Mouse (Mus musculus): ENCODE data around the gene Tmem69. TPM values are rescaled to one million over a fixed set of nuclear protein-coding genes. Genes with fewer than 3 reads are reported as not detected.

The Tmem69 gene
- total RNA-seq (2021): 10 to 100 TPM; 16.7 to 17.5 TPM
- long read RNA-seq, experiment 1: 0 reads
- long read RNA-seq, experiment 2, partial matches to known transcripts: 0 of 1 reads
- long read RNA-seq, experiment 2, other reads (novel, unspliced or antisense): 1 of 1 reads

DNA sequence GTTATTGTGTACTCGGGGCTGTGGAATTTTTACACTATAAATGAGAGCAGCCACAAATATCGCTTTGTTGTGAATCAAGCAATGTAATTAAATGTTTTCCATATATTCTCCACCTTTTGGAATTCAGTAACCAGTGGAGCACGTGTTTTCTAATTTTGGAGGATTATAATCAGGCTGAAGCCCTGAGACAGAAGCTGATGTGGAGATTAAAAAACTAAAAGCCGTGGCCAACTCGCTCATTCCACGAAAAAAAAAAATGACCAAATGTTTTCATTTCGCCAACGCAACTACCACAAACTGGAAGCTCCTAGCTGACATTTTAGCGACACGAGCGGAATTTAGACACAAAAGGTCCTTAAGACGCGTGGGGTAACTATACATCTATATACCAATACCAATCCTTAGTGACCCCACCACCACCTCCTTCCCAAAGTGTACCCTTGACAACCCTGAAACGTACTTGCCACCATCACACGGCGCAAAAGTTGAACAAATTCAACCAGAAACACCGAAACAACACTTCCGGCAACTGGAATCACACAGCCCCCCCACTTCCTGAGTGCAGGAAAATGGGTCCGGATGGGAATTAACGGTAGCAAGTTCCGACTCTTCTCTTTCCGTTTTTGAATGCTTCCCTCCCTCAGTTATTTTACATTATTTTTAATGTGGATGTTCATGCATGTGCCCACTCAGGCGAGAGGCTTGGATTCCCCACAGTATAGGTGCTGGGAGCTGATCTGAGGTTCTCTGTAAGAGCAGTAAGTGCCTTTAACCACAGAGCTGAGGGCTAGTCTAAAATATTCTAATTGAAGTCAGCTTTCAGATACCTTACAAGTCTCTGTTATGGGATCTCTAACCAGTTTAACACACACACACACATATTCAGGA lies at the start of gene Tmem69:
Gene Tmem69, minus strand, starts transcription at position 524 of the 888 bp plus-strand sequence.
- intact Hi-C loops (cut with DNase I; ENCODE audit: low total_unique reads): no loop called here
- DNase-seq: peak; percentile 72

DNA sequence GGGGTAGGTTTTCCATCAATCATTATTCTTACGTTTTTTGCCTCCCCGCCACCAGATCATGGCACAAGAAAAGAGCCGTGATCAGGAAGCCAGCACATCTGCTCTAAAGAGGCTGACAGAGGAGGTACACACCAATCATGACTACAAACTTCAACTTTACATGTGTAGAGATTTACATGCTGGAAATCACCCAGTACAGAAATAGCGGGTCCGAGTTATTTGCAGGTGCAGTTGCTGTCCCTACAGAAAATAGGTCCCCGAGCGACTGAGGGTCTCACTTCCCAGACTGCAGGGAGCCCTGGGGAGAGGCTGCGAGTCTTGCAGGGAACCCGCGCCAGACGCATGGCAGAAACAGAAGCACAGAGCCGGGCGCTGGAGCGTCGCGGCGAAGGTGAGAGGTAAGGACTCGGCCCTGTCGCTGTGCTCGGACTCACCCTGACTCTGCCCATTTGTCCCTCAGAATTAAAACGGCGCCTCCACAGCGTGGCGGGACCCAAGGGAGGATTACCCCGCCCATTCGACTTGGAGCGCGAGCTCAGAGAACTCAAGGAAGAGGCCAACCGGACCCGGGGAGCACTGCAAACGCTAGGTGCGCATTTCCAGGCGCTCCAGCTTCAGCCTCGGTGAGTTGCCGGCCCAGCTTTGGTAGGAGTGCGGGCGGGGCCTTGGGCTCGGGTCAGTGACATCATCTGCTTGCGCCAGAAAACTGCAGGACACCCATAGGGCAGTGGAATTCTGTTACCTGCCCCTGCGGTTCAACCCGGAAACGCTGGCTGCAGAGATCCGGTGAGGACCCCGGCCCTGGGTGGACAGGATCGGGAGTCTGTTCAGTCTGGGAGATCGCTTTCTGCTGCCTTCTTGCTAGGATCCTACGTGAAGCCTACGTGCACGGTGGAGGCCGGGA lies 41.5 kb upstream of the Tmem69 start:
- intact Hi-C loops (cut with DNase I; ENCODE audit: low total_unique reads): no loop called here
- DNase-seq: peak; percentile 85

DNA sequence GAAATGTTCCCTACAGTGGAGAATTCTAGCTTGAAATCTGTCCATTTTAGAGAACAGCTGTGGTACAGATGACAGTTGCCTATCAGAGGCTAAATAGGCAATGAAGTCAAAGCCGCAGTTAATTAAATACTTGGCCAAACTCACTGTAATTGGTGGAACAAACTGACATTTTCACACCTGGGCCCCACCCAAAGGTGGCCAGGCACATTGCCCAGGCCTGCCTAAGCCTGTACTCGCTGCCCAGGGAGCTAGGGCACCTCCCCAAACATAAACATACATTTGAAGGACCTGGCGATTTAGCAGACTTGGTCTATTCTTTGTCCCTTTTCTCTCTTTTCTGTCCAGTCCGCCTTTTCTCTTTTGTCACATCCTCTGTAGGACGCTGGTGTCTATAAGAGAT lies 40.6 kb upstream of the Tmem69 start, which contains the start of gene Ccdc17:
Gene Ccdc17, plus strand, starts transcription at position 276 of the 400 bp plus-strand sequence.
- no peak for DNase-seq
- intact Hi-C loops (cut with DNase I; ENCODE audit: low total_unique reads): no loop called here

DNA sequence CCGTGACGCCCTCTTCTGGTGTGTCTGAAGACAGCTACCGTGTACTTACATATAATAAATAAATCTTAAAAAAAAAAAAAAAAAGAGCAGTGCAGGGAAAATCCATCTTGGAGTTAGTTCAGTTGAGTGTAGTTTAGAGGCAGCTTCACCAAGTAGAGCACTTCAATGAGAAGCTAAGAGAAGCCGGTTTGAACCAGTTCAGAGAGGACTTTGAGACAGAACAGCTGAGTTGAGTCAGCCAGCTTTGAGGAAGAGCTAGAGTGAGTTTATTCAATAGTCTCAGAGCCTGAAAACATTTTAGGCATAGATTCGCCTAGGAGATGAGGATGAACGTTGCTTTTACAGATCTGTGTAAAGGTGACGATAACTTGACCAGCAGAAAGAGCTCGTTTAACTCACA lies 40.1 kb upstream of the Tmem69 start:
- intact Hi-C loops (cut with DNase I; ENCODE audit: low total_unique reads): no loop called here

DNA sequence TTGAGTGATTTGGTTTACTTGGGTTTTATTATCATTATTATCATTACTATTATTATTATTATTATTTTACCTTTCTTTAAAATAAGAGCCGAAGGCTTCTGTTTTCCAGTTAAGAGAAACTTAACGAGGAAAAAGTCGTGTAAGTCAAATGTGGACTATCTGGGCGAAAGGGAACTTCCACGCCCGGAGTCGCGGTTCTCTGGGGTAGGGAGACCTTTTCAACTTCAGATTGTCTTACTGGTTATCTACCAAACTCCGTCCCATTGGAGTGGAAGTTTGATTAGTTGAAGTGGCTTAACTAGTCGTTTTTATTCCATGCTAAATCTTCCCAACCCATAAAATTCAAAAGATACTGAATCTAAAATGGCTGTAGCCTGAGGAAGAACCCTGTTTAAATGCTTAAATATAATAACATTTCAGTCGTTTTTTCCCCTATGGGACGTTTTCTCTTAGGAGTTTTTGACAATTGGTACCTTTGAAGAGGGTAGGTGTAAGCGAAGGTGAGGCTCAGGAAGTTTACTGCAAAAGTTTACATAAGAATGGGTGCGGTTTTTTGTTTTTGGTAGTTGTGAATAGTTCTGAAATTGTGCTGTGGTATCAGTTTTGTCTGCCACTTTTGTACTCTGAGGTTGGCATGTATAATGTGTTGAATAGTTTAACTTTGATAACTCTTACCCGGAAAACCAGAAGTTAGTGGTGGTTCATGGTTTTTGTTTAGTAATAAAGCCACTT lies 2.6 kb upstream of the Tmem69 start:
- DNase-seq: no peak
- intact Hi-C loops (cut with DNase I; ENCODE audit: low total_unique reads): no loop called here

More for the DNA sequence above, 40.1 kb upstream of the Tmem69 start:
- DNase-seq: no peak

DNA sequence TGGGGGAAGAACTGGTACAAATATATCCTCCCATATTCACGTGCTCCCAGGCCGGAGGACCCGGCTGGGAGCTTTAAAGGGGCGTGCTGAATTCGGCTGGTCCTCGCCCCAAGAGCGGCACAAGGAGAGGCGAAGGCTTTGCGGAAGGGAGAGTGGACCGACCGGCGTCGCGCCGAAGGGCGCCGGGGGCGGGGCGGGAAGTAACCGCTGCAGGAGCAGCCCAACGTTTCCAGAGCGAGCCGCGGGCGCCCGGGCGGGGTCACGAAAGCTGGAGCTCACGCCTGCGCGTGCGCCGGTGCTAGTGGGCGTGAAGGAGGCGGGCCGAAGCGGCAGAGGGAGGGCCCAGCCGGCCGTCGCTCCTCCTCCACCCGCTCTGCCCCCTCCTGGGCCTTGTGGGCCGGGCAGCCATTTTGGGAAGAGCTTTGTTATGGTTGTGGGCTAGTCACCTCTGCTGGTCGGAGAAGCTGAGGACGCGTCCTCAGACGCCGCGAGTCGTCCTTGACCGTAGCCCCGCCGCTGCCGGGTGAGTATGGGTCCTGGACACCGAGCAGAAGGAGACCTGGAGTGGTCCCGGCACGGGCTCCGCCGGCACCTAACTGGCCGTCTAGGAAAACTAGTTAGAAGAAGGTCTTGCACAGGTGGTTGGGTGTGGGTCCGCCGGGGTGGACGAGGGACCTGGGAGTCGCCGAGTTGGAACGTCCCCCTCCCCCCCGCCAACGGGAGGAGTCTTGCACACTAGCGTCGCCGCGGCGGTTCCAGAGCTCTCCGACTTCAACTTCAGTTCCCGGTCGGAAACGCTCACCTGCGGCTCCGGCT lies 1.8 kb upstream of the Tmem69 start, which contains the start of gene Gpbp1l1:
Gene Gpbp1l1, plus strand, starts transcription at position 353 of the 816 bp plus-strand sequence.
- peak; percentile 98 for DNase-seq
- intact Hi-C loops (cut with DNase I; ENCODE audit: low total_unique reads): no loop called here

DNA sequence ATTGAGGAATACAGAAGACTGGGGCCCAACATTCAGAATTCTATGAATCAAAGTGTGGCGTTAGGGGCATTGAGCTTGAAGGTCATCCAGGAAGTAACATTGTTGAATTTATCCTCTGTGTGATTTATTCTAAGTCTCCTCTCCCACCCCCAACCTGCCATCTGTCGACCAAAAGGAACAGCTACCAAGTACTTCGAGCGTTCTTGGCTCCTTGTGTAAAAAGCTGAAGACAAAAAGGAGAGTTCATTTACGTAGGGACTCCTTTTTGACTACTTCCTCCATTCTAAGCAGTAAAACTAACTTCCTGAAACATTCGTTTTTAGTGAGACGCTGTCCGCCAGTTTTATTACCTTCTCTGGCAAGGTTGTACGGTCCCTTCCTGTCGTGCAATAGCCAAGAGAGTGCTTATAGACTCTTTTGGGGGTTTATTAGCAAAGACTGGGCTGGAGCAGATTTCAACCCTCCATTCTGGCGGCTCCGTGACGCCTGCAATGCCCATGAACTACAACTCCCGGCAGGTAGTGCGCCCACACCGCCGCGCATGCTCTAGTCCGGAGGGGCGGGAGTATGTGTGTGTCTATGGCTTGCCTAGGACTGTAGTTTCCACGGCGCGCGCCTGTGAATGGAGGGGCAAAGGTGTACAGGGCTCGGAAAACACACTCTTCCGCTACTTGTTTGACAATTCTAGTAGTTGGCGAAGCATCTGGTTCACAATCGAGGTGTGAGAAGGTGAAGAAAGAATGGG lies 997 bp upstream of the Tmem69 start:
- intact Hi-C loops (cut with DNase I; ENCODE audit: low total_unique reads): no loop called here
- DNase-seq: peak; percentile 93

DNA sequence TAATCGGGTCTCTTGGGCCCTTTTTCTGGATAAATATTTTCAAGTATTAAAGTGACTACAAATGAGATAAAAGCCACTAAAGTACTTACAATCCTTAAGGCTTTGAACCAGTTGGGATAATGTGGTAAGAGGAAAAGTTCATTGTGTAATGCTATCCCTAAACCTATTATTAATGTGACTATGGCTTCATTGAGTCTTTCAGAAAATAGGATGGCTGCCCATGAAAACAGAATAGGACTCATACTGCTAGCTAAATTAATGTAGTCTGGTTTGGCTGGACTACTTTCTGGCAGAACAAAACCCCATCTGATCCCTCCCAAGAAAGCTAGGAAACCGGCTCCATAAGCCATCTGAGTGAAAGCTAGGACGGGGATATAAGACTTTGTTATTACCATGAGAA lies 2.7 kb downstream of the Tmem69 start:
- DNase-seq: no peak
- intact Hi-C loops (cut with DNase I; ENCODE audit: low total_unique reads): no loop called here

DNA sequence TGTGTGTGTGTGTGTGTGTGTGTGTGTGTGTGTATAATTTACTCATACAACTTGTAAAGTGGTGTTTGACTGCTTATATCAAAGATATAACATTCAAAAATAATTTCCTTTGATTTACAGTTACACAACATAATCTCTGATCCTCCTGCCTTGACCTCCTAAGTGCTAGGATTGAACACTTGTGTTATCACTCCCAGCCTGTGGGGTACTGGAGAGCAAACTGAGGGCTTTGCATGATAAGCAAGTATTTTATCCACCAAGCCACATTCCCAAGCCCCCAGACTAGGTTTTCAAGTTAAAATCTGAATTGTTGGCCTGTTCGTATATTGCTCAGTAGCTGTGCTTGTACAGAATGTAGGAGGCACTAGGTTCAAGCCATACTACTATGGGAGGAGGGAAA lies 5.3 kb downstream of the Tmem69 start:
- intact Hi-C loops (cut with DNase I; ENCODE audit: low total_unique reads): no loop called here

DNA sequence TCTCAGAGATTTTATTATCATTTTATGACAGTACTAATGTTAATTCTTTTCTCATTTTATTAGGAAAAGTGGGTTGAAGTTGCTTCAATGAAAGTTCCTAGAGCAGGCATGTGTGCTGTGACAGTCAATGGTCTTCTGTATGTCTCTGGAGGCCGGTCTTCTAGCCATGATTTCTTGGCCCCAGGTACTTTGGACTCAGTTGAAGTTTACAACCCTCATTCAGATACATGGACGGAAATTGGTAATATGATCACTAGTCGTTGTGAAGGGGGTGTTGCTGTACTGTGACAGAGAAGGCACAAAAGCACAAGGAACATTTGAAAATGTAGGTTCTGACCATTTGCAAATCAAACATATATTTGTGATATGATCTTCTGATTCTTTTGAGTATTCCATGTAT lies 18.0 kb downstream of the Tmem69 start:
- no peak for DNase-seq
- intact Hi-C loops (cut with DNase I; ENCODE audit: low total_unique reads): no loop called here

More for the DNA sequence above, 5.3 kb downstream of the Tmem69 start:
- DNase-seq: no peak

DNA sequence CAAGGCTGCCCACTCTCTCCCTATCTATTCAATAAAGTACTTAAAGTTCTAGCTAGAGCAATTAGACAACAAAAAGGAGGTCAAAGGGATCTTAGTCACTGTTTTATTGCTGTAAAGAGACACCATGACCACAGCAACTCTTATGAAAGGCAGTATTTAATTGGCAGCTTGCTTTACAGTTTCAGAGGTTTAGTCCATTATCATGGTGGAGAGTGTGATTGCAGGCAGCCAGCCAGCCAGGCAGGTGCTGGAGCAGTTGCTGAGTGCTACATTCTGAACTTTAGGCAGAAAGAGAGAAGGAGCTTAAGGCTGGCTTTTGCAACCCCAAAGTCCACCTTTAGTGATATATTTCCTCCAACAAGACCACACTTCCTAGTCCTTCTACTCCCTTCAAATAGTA lies 19.4 kb downstream of the Tmem69 start:
- DNase-seq: no peak
- intact Hi-C loops (cut with DNase I; ENCODE audit: low total_unique reads): no loop called here

DNA sequence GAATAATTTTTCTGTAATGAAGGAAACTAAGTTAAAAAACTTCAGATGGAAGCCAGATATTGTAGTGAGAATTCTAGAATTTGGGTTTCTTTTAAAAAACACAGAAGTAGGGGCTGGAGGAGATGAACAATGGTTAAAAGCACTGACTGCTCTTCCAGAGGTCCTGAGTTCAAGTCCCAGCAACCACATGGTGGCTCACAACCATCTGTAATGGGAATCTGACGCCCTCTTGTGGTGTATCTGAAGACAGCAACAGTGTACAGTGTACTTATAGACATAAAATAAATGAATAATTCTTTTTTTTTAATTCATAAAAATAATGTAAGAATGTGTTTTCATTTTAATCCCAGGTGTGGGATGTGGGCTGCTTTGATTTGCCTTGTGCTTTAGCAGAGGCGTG lies 24.6 kb downstream of the Tmem69 start:
- intact Hi-C loops (cut with DNase I; ENCODE audit: low total_unique reads): no loop called here
- DNase-seq: no peak

DNA sequence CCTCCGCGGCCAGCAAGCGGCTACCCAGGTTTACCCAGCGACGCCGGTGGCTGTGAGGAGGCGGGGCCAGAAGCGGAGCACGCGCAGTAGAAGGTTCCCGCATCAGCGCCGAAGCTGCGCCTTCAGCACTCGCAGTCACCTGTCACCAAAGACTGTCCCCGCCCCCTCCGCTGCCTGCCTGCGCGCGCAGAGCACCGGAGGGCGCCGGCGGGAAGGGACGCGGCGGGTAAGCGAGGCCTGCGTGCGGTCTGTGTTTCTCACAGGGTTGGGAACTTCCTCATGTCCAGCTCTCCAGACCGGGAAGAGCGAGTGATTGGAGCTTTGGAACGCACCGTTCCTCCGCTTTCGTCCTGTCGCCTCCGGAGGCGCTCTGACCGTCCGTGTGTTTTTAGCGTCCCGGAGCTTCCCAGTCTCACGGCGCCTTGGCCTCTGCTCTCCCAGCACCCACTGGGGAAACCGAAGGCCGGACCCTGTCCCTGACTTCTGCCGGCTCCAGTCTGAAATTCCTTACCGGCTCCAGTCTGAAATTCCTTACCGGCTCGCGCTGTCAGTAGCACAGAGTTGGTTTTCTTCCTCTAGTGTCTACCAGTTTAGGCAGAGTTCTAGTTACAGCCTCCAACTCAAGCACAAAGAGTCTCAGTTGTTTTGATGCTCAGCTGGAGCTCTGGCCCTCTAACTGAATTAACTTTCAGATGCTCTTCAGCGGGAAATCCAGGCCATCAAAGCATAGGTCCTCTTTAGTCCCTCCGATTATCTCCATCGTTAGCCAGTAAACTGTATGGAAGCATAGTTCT lies 48.1 kb downstream of the Tmem69 start, which contains the start of gene Ipp:
Gene Ipp, plus strand, starts transcription at position 125 of the 794 bp plus-strand sequence.
- peak; percentile 93 for DNase-seq

DNA sequence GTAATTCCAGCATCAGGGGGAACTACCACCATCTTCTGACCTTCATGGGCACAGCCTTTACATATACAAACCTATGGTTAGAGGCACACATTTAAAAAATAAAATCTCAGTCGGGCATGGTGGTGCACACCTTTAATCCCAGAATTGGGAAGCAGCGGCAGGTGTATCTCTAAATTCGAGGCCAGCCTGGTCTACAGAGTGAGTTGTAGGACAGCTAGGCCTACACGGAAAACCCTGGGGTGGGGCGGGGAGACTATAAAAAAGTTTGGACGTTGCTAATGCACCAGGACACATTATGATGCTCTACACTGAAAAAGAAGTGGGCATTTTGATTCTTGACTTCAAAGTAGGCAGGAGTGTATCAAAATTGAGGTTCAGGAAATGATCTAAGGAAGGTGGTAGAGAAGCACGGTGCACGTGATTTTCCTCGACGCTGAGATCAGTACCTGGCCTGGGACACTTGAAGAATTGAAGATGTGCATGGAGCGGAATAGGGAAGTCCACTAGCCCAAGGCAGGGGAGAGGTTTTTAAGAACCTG lies 48.8 kb downstream of the Tmem69 start:
- DNase-seq: no peak
- intact Hi-C loops (cut with DNase I; ENCODE audit: low total_unique reads): no loop called here

More for the DNA sequence above, 48.1 kb downstream of the Tmem69 start, which contains the start of gene Ipp:
- intact Hi-C loops (cut with DNase I; ENCODE audit: low total_unique reads): no loop called here
